Mouse (Mus musculus): ENCODE data around the gene Tecpr2. TPM values are rescaled to one million over a fixed set of nuclear protein-coding genes. Genes with fewer than 3 reads are reported as not detected.
A peak's percentile ranks its signal among the peaks of the same experiment; 100 is the strongest.

Gene Tecpr2
- polyA plus RNA-seq, 1 experiment from 2014 or later = 3.8 TPM

GRCm38 (mm10) chr12:110920254-110920653 lies 31.2 kb downstream of the Tecpr2 start:
- Histone ChIP-seq H3K36me3 (ENCODE audit: control insufficient read depth, insufficient read depth, low read length) (peaks cover 38% of the 10 kb centered on the region), H3K9me3 (replicated peaks; ENCODE audit: control insufficient read depth, low read length) (no peaks in the 10 kb centered on the region), H3K4me3 (ENCODE audit: low read depth, low read length) (no peak overlapping the region), H3K4me2 (ENCODE audit: low read length) (no peak overlapping the region), H3K9ac (ENCODE audit: low read length) (no peak overlapping the region), H3K4me1 (ENCODE audit: control insufficient read depth, insufficient read depth, low read length) (no peaks in the 10 kb centered on the region), H3K27ac (ENCODE audit: low read depth, low read length) (no peak overlapping the region), H3K27me3 (replicated peaks; ENCODE audit: control insufficient read depth, insufficient read depth, low read length) (no peaks in the 10 kb centered on the region)
- ATAC-seq = no peak
- DNase-seq (ENCODE audit: low spot score) = no peak
- WGBS = 97% methylated on average over 4 of the region's 4 CpGs

GRCm38 (mm10) chr12:110921572-110921971 lies 32.5 kb downstream of the Tecpr2 start:
- H3K4me2 ChIP-seq (ENCODE audit: low read length) = no peak overlapping the region
- no peak overlapping the region for H3K4me3 ChIP-seq (ENCODE audit: low read depth, low read length)
- no peak overlapping the region for H3K9ac ChIP-seq (ENCODE audit: low read length)
- H3K27me3 ChIP-seq (replicated peaks; ENCODE audit: control insufficient read depth, insufficient read depth, low read length) = no peaks in the 10 kb centered on the region
- no peak overlapping the region for H3K27ac ChIP-seq (ENCODE audit: low read depth, low read length)
- no peak for ATAC-seq
- WGBS = 85% methylated on average over 5 of the region's 5 CpGs
- H3K9me3 ChIP-seq (replicated peaks; ENCODE audit: control insufficient read depth, low read length) = no peaks in the 10 kb centered on the region
- DNase-seq (ENCODE audit: low spot score) = no peak
- peaks cover 34% of the 10 kb centered on the region for H3K36me3 ChIP-seq (ENCODE audit: control insufficient read depth, insufficient read depth, low read length)
- no peaks in the 10 kb centered on the region for H3K4me1 ChIP-seq (ENCODE audit: control insufficient read depth, insufficient read depth, low read length)

GRCm38 (mm10) chr12:110932820-110933219 lies 43.8 kb downstream of the Tecpr2 start:
- Histone ChIP-seq H3K9me3 (replicated peaks; ENCODE audit: control insufficient read depth, low read length) (no peaks in the 10 kb centered on the region), H3K4me3 (ENCODE audit: low read depth, low read length) (no peak overlapping the region), H3K36me3 (ENCODE audit: control insufficient read depth, insufficient read depth, low read length) (peaks cover 50% of the 10 kb centered on the region), H3K4me1 (ENCODE audit: control insufficient read depth, insufficient read depth, low read length) (no peaks in the 10 kb centered on the region), H3K27me3 (replicated peaks; ENCODE audit: control insufficient read depth, insufficient read depth, low read length) (no peaks in the 10 kb centered on the region), H3K9ac (ENCODE audit: low read length) (no peak overlapping the region), H3K4me2 (ENCODE audit: low read length) (no peak overlapping the region), H3K27ac (ENCODE audit: low read depth, low read length) (no peak overlapping the region)
- 76% methylated on average over 5 of the region's 5 CpGs for WGBS
- DNase-seq (ENCODE audit: low spot score) = no peak
- ATAC-seq = no peak

GRCm38 (mm10) chr12:110935983-110936620 lies 47.0 kb downstream of the Tecpr2 start:
- Histone ChIP-seq H3K4me3 (ENCODE audit: low read depth, low read length) (no peak overlapping the region), H3K9ac (ENCODE audit: low read length) (no peak overlapping the region), H3K27me3 (replicated peaks; ENCODE audit: control insufficient read depth, insufficient read depth, low read length) (no peaks in the 10 kb centered on the region), H3K4me2 (ENCODE audit: low read length) (no peak overlapping the region), H3K4me1 (ENCODE audit: control insufficient read depth, insufficient read depth, low read length) (no peaks in the 10 kb centered on the region), H3K36me3 (ENCODE audit: control insufficient read depth, insufficient read depth, low read length) (peaks cover 60% of the 10 kb centered on the region), H3K9me3 (replicated peaks; ENCODE audit: control insufficient read depth, low read length) (no peaks in the 10 kb centered on the region), H3K27ac (ENCODE audit: low read depth, low read length) (no peak overlapping the region)
- ATAC-seq (peak; percentile 86), DNase-seq (ENCODE audit: low spot score) (peak; percentile 89)
- 63% methylated on average over 9 of the region's 9 CpGs for WGBS

GRCm38 (mm10) chr12:110937496-110937895 lies 48.4 kb downstream of the Tecpr2 start:
- ATAC-seq (no peak), DNase-seq (ENCODE audit: low spot score) (no peak)
- no peak overlapping the region for H3K4me2 ChIP-seq (ENCODE audit: low read length)
- 88% methylated on average over 5 of the region's 5 CpGs for WGBS
- H3K4me1 ChIP-seq (ENCODE audit: control insufficient read depth, insufficient read depth, low read length) = no peaks in the 10 kb centered on the region
- H3K27me3 ChIP-seq (replicated peaks; ENCODE audit: control insufficient read depth, insufficient read depth, low read length) = no peaks in the 10 kb centered on the region
- no peak overlapping the region for H3K9ac ChIP-seq (ENCODE audit: low read length)
- H3K4me3 ChIP-seq (ENCODE audit: low read depth, low read length) = no peak overlapping the region
- H3K9me3 ChIP-seq (replicated peaks; ENCODE audit: control insufficient read depth, low read length) = no peaks in the 10 kb centered on the region
- peaks cover 58% of the 10 kb centered on the region for H3K36me3 ChIP-seq (ENCODE audit: control insufficient read depth, insufficient read depth, low read length)
- no peak overlapping the region for H3K27ac ChIP-seq (ENCODE audit: low read depth, low read length)

GRCm38 (mm10) chr12:110939385-110939784 lies 50.3 kb downstream of the Tecpr2 start:
- WGBS = 99% methylated on average over 5 of the region's 5 CpGs
- H3K27me3 ChIP-seq (replicated peaks; ENCODE audit: control insufficient read depth, insufficient read depth, low read length) = no peaks in the 10 kb centered on the region
- no peak for DNase-seq (ENCODE audit: low spot score)
- H3K27ac ChIP-seq (ENCODE audit: low read depth, low read length) = no peak overlapping the region
- H3K4me3 ChIP-seq (ENCODE audit: low read depth, low read length) = no peak overlapping the region
- ATAC-seq = no peak
- no peaks in the 10 kb centered on the region for H3K4me1 ChIP-seq (ENCODE audit: control insufficient read depth, insufficient read depth, low read length)
- no peak overlapping the region for H3K4me2 ChIP-seq (ENCODE audit: low read length)
- peaks cover 52% of the 10 kb centered on the region for H3K36me3 ChIP-seq (ENCODE audit: control insufficient read depth, insufficient read depth, low read length)
- no peak overlapping the region for H3K9ac ChIP-seq (ENCODE audit: low read length)
- no peaks in the 10 kb centered on the region for H3K9me3 ChIP-seq (replicated peaks; ENCODE audit: control insufficient read depth, low read length)

- H3K9me3 ChIP-seq (replicated peaks; ENCODE audit: control insufficient read depth, low read length) = no peaks in the 10 kb centered on the region
- H3K4me1 ChIP-seq (ENCODE audit: control insufficient read depth, insufficient read depth, low read length) = no peaks in the 10 kb centered on the region
- H3K4me3 ChIP-seq (ENCODE audit: low read depth, low read length) = no peak overlapping the region
- H3K27ac ChIP-seq (ENCODE audit: low read depth, low read length) = no peak overlapping the region
- ATAC-seq (no peak), DNase-seq (ENCODE audit: low spot score) (no peak)
- WGBS = 86% methylated on average over 3 of the region's 3 CpGs
- peaks cover 62% of the 10 kb centered on the region for H3K36me3 ChIP-seq (ENCODE audit: control insufficient read depth, insufficient read depth, low read length)
- no peak overlapping the region for H3K9ac ChIP-seq (ENCODE audit: low read length)
- H3K4me2 ChIP-seq (ENCODE audit: low read length) = no peak overlapping the region
- no peaks in the 10 kb centered on the region for H3K27me3 ChIP-seq (replicated peaks; ENCODE audit: control insufficient read depth, insufficient read depth, low read length)
Observed at GRCm38 (mm10) chr12:110940869-110941268, 51.8 kb downstream of the Tecpr2 start.

- DNase-seq (ENCODE audit: low spot score) = no peak
- Histone ChIP-seq H3K9ac (ENCODE audit: low read length) (no peak overlapping the region), H3K36me3 (ENCODE audit: control insufficient read depth, insufficient read depth, low read length) (peaks cover 63% of the 10 kb centered on the region), H3K4me2 (ENCODE audit: low read length) (no peak overlapping the region), H3K9me3 (replicated peaks; ENCODE audit: control insufficient read depth, low read length) (no peaks in the 10 kb centered on the region), H3K27me3 (replicated peaks; ENCODE audit: control insufficient read depth, insufficient read depth, low read length) (no peaks in the 10 kb centered on the region), H3K4me3 (ENCODE audit: low read depth, low read length) (no peak overlapping the region), H3K27ac (ENCODE audit: low read depth, low read length) (no peak overlapping the region), H3K4me1 (ENCODE audit: control insufficient read depth, insufficient read depth, low read length) (no peaks in the 10 kb centered on the region)
- 85% methylated on average over 7 of the region's 7 CpGs for WGBS
- no peak for ATAC-seq
Observed at GRCm38 (mm10) chr12:110946216-110946615, 57.2 kb downstream of the Tecpr2 start.

GRCm38 (mm10) chr12:110948082-110948909 lies 59.2 kb downstream of the Tecpr2 start:
- Histone ChIP-seq H3K27me3 (replicated peaks; ENCODE audit: control insufficient read depth, insufficient read depth, low read length) (no peaks in the 10 kb centered on the region), H3K4me2 (ENCODE audit: low read length) (no peak overlapping the region), H3K4me1 (ENCODE audit: control insufficient read depth, insufficient read depth, low read length) (no peaks in the 10 kb centered on the region), H3K9me3 (replicated peaks; ENCODE audit: control insufficient read depth, low read length) (no peaks in the 10 kb centered on the region), H3K9ac (ENCODE audit: low read length) (no peak overlapping the region), H3K36me3 (ENCODE audit: control insufficient read depth, insufficient read depth, low read length) (peaks cover 48% of the 10 kb centered on the region), H3K4me3 (ENCODE audit: low read depth, low read length) (no peak overlapping the region), H3K27ac (ENCODE audit: low read depth, low read length) (no peak overlapping the region)
- DNase-seq (ENCODE audit: low spot score) = no peak
- no peak for ATAC-seq
- WGBS = 97% methylated on average over 6 of the region's 6 CpGs
